Comparison of ENCODE assay signal across 31 mouse cellular contexts in genomic region chr9:61271243-61271642, GRCm38 (mm10).
"Had no signal": no experiment of that assay in that cellular context is flagged by ENCODE, and none has a peak within 500 bp of the region (broad histone marks: within the 10 kb centered on the region; RNA-seq: fewer than 3 reads in every experiment).

No protein-coding gene starts in this region.

- H3K4me2 ChIP-seq: limb, embryonic 12.5 days; limb, embryonic 13.5 days; limb, embryonic 15.5 days; liver, embryonic 11.5 days; liver, embryonic 13.5 days; liver, embryonic 15.5 days; lung, embryonic 14.5 days; lung, embryonic 15.5 days; midbrain, embryonic 11.5 days; midbrain, embryonic 12.5 days; midbrain, embryonic 13.5 days; midbrain, embryonic 15.5 days had no signal

- H3K4me3 ChIP-seq: left cerebral cortex, adult 2 months; limb, embryonic 10.5 days; limb, embryonic 12.5 days; limb, embryonic 13.5 days; limb, embryonic 15.5 days; liver, embryonic 13.5 days; liver, embryonic 15.5 days; lung, embryonic 15.5 days; megakaryocyte, embryonic 14.5 days; midbrain, embryonic 10.5 days; midbrain, embryonic 12.5 days; midbrain, embryonic 13.5 days; midbrain, embryonic 15.5 days; myocyte had no signal

- H3K4me1 ChIP-seq: limb, embryonic 10.5 days; limb, embryonic 15.5 days; liver, embryonic 15.5 days; lung, embryonic 15.5 days; megakaryocyte, embryonic 14.5 days; midbrain, embryonic 15.5 days had no signal

- H3K36me3 ChIP-seq: limb, embryonic 10.5 days; limb, embryonic 12.5 days; limb, embryonic 13.5 days; limb, embryonic 15.5 days; liver, embryonic 13.5 days; liver, embryonic 15.5 days; lung, embryonic 15.5 days; midbrain, embryonic 10.5 days; midbrain, embryonic 12.5 days; midbrain, embryonic 13.5 days; midbrain, embryonic 15.5 days had no signal

- H3K9ac ChIP-seq: limb, embryonic 12.5 days; limb, embryonic 13.5 days; limb, embryonic 15.5 days; liver, embryonic 13.5 days; liver, embryonic 14.5 days; liver, embryonic 15.5 days; liver, postnatal 0 days; lung, embryonic 14.5 days; lung, embryonic 15.5 days; midbrain, embryonic 12.5 days; midbrain, embryonic 13.5 days; midbrain, embryonic 15.5 days had no signal

- H3K9me3 ChIP-seq: limb, embryonic 10.5 days; limb, embryonic 12.5 days; limb, embryonic 13.5 days; limb, embryonic 15.5 days; liver, embryonic 13.5 days; liver, embryonic 15.5 days; lung, embryonic 15.5 days; megakaryocyte, embryonic 14.5 days; midbrain, embryonic 10.5 days; midbrain, embryonic 12.5 days; midbrain, embryonic 13.5 days; midbrain, embryonic 15.5 days had no signal

- DNase-seq: left cerebral cortex, postnatal 4 days; liver; liver, embryonic 13.5 days; liver, postnatal 0 days; lung, adult 18-20 months; lung, adult 2 months; lung, embryonic 14.5 days; lung, postnatal 10 days; lung, postnatal 14 days; lung, postnatal 36 days; lung, postnatal 4 days; midbrain, embryonic 14.5 days had no signal

- ATAC-seq: liver, postnatal 0 days; lung, postnatal 0 days; midbrain, embryonic 13.5 days; midbrain, embryonic 15.5 days; midbrain, embryonic 16.5 days had no signal

- H3K27ac ChIP-seq: left cerebral cortex, adult 2 months; limb, embryonic 10.5 days; limb, embryonic 12.5 days; limb, embryonic 13.5 days; limb, embryonic 15.5 days; liver, embryonic 13.5 days; liver, embryonic 14.5 days; liver, embryonic 15.5 days; lung, embryonic 15.5 days; macrophage; midbrain, embryonic 12.5 days; midbrain, embryonic 13.5 days; midbrain, embryonic 15.5 days had no signal

- H3K27me3 ChIP-seq: limb, embryonic 15.5 days; midbrain, embryonic 15.5 days had no signal
